Mouse (Mus musculus) left cerebral cortex, adult 11 months (tissue): ENCODE measurements around the gene Platr17.
"Not testable (repeated sequence)": the region's sequence is repeated elsewhere in the genome, so short reads cannot be mapped to it uniquely, and the experiment has no call there.

ENCODE experiments used
- DNase-seq: peaks from one replicate; pipeline ENCODE4 v3.0.0; 2022; ENCODE audit warnings: low spot score

Gene Platr17

GRCm38 (mm10) chr17:33904835-33905234 is at the start of gene Platr17:
TSS of gene Platr17 (plus strand) at chr17:33905135.
- DNase-seq: not testable (repeated sequence)

- DNase-seq: no peak
Measured at GRCm38 (mm10) chr17:33857816-33858215, 47.1 kb upstream of the Platr17 start.

GRCm38 (mm10) chr17:33865330-33866030 is 39.5 kb upstream of the Platr17 start:
- peak; percentile 80 for DNase-seq

DNA sequence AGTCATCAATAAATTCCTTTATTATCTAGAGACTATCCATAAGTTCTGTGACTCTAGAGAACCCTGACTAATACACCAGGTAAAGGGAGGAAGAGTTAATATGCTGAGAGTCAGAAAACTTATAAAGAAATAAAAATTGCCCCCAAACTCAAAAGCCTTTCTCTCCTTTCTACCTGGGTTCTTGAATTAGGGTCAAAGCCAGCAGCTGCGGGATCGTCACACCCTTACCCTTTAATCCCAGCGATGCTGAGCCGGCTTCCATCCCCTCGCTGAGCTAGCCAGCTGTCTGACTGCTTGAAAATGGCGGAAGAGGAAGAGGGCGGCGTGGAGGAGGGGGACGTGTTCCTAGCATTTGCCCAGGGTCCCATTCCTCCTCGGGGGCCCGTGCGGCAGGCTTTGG is 31.4 kb upstream of the Platr17 start, which contains the start of gene Gm7029:
Gene Gm7029 (plus strand): TSS at position 301 of the 400 bp plus-strand sequence.
- not testable (repeated sequence) for DNase-seq

GRCm38 (mm10) chr17:33874411-33874810 is 30.5 kb upstream of the Platr17 start:
- no peak for DNase-seq

DNA sequence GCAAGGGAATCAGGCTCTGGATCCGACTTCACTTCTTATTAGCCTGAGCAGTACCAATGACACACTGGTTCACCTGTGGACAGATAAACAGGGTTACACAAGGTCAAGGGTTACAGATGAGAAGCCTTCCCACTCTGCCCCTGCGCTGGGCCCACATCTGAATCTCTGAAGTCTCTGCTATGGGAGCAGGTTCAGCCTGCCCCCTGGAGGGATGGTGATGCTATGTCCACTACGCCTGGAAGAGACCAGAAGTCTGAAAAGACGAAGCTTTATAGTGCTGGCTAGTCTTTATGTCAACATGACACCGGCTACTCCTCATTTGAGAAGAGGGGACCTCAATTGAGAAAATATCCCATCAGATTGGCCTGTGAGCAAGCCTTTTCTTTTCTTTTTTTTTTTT is 29.1 kb upstream of the Platr17 start:
- DNase-seq: not testable (repeated sequence)

GRCm38 (mm10) chr17:33884320-33884719 is 20.6 kb upstream of the Platr17 start:
- DNase-seq: not testable (repeated sequence)

GRCm38 (mm10) chr17:33887802-33888201 is 17.1 kb upstream of the Platr17 start:
- DNase-seq: not testable (repeated sequence)

DNA sequence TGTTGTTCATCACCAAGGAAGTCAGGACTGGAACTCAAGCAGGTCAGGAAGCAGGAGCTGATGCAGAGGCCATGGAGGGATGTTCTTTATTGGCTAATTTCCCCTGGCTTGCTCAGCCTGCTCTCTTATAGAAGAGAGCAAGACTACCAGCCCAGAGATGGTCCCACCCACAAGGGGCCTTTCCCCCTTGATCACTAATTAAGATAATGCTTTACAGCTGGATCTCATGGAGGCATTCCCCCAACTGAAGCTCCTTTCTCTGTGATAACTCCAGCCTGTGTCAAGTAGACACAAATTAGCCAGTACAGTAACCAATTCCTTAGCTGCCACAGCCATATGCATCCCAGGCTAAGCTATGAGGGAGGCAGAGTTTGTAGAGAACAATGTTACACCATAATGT is 16.7 kb upstream of the Platr17 start:
- DNase-seq: not testable (repeated sequence)

- DNase-seq: not testable (repeated sequence)
Measured at GRCm38 (mm10) chr17:33889941-33890532, 14.9 kb upstream of the Platr17 start.

- peak; percentile 99 for DNase-seq
Measured at GRCm38 (mm10) chr17:33890533-33891059, 14.3 kb upstream of the Platr17 start, which contains the start of gene Kifc1. TSS of gene Kifc1 (minus strand) at chr17:33890661.

DNA sequence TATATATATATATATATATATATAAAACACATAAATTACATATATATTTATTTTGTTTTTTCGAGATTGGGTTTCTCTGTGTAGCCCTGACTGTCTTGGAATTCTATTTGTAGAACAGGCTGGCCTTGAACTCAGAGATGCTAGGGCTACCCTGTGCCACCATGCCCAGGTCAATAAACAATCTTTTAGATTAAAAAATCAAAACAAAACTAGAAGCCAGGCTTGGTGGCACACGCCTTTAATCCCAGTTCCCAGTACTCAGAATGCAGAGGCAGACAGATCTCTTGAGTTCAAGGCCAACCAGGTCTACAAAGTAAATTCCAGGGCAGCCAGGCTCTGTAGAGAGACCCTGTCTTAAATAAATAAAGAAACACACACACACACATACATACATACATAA is 13.6 kb upstream of the Platr17 start:
- no peak for DNase-seq

DNA sequence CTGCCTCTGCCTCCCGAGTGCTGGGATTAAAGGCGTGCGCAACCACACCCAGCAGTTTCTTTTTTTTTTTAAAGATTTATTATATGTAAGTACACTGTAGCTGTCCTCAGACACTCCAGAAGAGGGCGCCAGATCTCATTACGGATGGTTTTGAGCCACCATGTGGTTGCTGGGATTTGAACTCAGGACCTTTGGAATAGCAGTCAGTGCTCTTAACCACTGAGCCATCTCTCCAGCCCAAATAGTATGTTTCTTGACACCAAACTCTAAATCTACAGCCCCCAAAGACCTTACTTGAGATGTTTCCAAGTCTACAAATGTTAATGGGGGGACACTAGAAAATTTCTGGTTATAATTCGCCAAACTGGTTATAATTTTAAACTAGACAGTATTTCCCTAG is 13.0 kb upstream of the Platr17 start:
- DNase-seq: not testable (repeated sequence)

DNA sequence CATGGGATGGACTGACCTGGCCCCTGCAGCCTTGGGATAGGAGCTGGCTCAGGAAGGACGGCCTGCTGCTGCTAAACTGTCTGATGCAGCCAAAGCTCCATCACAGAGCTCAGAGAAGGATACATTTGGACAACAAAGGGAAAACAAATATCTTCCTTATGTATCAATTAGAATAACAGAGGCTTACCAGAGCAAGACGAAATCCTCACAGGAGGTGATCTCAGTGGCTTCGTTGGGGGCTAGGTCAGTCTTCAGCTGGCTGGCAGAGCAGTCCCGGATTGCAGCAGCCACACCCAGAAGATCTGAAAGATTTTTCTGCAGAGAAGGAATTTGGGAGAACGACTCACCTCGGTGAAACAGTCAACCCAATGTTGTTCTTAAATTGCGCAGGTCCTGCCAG is 12.5 kb upstream of the Platr17 start:
- DNase-seq: no peak

DNA sequence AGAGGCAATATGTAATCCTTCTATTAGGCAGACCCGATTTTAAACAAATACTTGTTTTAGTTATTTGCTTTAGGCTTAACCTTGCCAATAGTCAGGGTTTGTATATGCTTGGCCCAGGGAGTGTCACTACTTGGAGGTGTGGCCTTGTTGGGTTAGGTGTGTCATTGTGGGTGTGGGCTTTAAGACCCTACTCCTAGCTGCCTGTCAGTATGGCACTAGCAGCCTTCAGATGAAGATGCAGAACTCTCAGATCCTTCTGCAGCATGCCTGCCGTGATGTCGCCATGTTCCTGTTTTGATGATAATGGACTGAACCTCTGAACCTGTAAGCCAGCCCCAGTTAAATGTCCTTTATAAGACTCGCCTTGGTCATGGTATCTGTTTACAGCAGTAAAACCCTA is 11.9 kb upstream of the Platr17 start:
- DNase-seq: not testable (repeated sequence)

DNA sequence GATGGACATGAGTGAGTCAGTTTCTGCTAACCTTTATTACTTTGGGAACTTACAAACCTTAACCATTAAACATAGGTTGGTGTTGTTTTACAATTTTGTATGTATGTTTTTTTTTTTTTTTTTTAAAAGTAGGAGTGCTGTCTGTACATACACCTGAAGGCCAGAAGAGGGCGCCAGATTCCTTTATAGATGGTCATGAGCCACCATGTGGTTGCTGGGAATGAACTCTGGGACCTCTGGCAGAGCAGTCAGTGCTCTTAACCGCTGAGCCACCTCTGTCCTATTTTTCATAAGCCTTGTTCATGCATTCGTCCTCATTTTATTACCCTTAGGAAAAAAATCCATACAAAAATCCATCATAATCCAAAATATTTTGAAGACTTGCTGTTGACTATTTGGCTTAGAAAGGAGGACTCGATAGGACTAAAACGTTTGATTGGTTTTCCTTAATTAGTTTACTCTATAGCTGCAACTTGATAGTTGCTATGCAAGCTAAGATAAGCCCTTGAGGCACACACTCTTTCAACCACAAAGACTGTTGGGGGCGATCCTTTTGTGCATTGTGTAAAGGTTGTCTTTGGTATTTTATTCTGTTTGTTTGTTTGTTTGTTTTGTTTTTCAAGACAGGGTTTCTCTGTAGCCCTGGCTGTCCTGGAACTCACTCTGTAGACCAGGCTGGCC is 7.7 kb upstream of the Platr17 start:
- no peak for DNase-seq

DNA sequence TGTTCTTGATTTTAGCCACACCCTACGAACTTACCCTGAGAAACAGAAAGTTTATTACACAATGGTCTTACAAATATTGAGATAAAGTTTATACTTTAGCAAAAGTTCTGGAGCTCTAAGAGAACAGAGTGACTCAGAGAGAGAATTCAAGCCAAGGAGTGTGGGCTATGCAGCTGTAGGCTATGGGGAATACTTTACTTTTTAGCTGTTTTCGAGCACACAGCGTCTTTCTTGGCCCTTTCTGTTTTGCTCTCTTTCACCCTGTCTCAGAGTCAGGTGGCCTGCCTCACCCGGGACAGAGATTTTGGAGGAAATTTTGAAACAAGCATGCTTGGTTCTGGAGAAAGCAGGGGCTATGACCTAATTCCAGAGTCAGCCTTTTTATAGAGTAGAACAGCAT is 6.7 kb upstream of the Platr17 start:
- not testable (repeated sequence) for DNase-seq

GRCm38 (mm10) chr17:33899642-33900041 is 5.3 kb upstream of the Platr17 start:
- DNase-seq: no peak

DNA sequence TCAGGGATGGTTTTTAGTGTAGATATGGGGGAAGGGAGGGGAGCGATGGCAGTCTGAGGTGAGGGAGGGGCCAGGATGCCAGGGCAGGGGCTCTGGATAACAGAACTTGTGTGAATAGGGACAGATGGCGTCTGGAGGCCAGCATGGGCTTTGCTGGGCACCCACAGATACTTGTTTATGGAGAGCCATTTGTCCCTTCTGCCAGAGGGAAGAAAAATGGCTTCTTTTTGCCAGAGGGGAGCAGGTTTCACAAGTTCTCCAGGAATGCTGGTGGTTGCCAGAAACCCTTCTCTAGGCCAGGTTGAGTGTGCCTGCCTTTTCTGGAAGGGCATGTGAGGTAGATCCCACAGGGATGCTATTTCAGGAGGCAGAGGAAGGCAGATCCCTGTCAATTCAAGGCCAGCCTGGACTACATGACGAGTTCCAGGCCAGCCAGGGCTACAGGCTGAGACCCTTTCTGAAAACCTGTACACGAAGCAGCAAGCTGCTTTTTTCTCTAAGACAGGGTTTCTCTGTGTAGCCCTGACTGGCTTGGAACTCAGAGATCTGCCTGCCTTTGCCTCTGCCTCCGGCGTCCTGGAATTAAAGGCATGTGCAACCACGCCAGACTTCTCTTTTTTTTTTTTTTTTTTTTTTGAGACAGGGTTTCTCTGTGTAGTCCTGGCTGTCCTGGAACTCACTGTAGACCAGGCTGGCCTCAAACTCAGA is 4.5 kb upstream of the Platr17 start:
- no peak for DNase-seq

DNA sequence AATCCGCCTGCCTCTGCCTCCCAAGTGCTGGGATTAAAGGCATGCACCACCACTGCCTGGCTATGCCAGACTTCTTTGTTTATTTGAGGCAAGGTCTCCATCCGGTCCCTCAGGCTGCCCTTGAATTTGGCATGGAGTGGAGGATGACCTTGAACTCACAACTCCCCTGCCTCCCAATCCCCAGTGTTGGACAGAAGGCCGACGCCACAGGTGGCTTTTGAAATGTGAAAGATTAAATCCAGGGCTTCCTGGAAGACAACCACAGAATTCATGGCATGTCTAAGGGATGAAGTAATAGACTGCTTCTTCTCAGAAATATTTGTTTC is 4.0 kb upstream of the Platr17 start:
- DNase-seq: no peak

GRCm38 (mm10) chr17:33901653-33902052 is 3.3 kb upstream of the Platr17 start:
- no peak for DNase-seq

- no peak for DNase-seq
Measured at GRCm38 (mm10) chr17:33902079-33902478, 2.9 kb upstream of the Platr17 start.
